Mouse (Mus musculus) cerebellum, postnatal 10 days (tissue): ENCODE measurements around the gene Klrb1.
"Not testable (repeated sequence)": the region's sequence is repeated elsewhere in the genome, so short reads cannot be mapped to it uniquely, and the experiment has no call there.

Source experiments
- DNase-seq, 2 experiments: peaks; one replicate each; pipeline ENCODE4 v3.0.0; 2021; ENCODE audit warnings: mixed read lengths in 2 of 2

Klrb1 gene

GRCm38 (mm10) chr6:128722959-128723358, at the start of gene Klrb1:
Gene Klrb1, minus strand, starts transcription at chr6:128723059.
- no peak for DNase-seq

GRCm38 (mm10) chr6:128769481-128770253, 46.8 kb upstream of the Klrb1 start:
- no peak for DNase-seq

DNA sequence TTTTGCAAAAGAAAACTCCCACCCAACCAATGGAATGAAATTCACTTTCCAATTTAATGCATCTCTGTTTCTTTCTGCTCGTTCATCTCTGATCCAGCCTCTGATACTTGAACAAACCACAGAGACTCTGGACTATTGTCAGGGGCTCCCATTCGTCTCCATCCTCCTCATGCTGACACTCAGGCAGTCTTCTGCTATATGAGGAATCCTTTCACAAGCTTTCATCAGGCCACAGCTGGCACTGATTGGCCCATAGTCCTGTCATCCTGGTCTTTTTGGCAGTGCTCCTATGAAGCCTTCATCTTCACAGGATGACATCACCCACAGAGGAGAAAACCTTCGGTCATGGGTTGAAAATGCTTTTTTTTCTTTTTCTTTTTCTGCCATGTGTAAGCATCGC, 45.2 kb upstream of the Klrb1 start:
- DNase-seq = no peak

GRCm38 (mm10) chr6:128766486-128767254, 43.8 kb upstream of the Klrb1 start:
- peak; percentile 71 to 74 for DNase-seq

DNA sequence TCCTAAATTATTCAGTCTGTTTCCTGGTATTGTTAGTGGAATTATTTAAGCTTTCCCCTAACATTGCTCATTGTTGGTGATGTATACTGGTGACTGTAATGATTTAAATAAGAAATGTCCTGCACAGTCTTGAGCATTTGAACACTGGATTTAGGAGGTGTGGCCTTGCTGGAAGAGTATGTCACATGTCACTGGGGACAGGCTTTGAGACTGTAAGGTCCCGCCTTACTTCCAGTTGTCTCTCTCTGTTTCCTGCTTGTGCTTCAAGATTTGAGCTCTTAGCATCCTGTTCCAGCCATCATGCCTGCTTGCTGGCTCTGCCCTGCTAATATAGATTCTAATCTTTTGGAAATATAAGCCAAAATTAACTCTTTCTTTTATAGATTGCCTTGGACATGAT, 42.4 kb upstream of the Klrb1 start:
- no peak for DNase-seq

- peak; percentile 54 to 61 for DNase-seq
These were observed 41.7 kb upstream of the Klrb1 start for GRCm38 (mm10) chr6:128764598-128764997.

DNA sequence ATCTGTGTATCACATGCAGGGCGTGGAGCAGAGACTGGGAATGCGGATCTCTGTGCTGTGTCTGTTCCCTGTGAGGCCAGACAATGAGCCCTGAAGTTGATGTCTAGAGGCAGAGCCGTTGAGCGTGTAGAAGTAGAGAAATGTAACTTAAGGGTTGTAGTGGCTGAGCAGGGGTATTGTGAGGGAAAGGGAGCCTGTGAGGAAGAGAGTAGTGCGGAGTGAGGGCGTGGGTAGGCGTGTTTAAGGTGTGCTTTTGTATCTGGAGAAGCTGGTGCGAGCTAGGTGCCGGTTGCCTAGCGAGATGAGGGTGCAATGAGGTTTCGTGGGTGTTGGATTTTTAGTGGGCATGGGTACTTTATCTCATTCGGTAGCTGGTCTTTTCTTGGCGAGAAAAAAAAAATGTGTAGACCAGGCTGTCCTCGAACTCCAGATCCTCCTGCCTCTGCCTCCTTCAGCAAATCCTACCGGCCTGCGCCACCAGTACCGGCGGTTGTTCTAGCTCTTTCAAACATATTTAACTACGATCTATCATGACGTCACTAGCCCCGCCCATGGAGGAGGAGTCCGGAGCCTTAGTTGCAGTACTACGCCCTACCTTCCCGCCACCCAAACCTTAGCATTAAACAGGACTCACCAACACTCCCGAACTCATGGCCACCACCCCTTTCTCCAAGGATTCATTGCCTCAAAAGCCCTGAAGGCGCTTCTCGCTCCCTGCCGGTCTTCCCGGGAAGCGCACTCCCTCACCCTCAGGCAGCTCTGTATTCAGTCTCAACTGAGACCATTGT, 41.1 kb upstream of the Klrb1 start:
- DNase-seq = peak; percentile 94 to 95

DNA sequence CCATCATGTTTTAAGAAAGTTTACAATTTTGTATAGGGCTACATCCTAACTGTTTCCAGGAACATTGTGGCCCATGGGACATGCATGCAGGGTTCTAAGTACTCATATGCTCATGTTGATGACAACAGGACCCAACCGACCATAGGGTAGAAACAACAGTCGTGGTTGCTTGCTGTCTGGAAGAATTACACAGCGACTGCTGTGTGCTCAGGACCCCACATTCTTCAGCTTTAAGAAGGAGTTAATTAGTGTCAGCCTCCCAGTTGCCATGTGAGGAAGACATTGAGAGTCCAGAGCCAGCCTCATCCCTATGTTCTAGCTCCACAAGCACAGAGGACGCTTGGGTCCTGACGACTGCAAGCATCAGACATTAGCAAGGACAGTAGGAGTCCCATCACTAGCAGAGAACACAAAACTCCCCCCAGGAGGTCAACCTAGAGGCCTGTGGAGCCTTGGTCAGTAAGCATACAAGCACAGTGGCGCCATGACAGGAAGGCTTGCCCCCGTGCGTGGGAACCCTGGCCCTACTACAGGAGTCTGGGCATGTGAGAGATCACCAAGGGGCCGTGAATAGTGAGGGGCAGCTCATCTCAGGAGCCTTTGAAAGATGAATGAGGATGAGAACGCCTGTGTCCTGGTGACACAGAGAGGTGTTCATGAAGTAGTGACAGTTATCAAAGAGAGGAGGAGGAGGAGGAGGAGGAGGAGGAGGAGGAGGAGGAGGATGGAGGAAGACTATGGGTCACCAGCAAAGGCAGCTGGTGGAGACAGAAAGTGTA, 40.2 kb upstream of the Klrb1 start:
- peak; percentile 29 to 32 for DNase-seq

GRCm38 (mm10) chr6:128761144-128761540, 38.3 kb upstream of the Klrb1 start:
- no peak for DNase-seq

- DNase-seq = peak; percentile 87 to 95
These were observed 37.7 kb upstream of the Klrb1 start for GRCm38 (mm10) chr6:128760416-128761143.

- peak; percentile 95 to 98 for DNase-seq
These were observed 37.2 kb upstream of the Klrb1 start for GRCm38 (mm10) chr6:128760016-128760415.

DNA sequence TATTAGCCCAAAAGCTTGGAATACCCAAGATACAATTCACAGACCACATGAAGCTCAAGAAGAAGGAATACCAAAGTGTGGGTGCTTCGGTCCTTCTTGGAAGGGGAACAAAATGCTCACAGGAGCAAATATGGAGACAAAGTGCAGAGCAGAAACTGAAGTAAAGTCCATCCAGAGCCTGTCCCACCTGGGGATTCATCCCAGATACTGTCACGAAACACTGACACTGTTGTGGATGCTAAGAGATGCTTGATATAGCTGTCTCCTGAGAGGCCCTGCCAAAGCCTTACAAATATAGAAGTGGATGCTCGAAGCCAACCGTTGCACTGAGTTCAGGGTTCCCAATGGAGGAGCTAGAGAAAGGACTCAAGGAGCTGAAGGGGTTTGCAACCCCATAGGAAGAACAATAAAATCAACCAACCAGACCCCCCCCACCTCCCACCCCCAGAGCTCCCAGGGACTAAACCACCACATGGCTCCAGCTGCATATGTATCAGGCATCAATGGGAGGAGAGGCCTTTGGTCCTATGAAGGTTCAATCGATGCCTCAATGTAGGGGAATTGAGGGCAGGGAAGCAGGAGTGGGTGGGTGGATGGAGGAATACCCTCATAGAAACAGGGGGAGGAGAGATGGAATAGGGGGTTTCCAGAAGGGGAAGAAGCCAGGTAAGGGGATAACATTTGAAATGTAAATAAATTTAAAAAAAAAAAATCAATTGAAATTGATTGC, 36.5 kb upstream of the Klrb1 start:
- DNase-seq = peak in 1 of 2 experiments; percentile 15

DNA sequence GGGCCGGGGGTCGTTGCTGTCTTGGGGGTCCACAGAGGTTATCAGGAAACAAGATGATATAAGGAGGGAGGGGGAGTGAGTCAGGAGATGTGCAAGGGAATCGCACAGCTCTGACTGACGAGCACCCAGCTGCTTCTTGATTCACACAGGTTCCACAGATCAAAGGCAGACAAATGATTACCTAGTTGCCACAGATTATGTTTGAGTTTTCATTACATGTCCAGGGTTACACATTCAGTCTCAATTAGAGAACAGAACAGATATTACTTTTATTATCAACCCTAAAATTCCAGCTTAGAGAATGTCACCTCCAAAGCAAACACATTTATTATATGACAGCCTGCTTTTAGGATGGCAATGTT, 32.5 kb upstream of the Klrb1 start:
- not testable (repeated sequence) for DNase-seq

- peak in 1 of 2 experiments; percentile 11 for DNase-seq
These were observed 32.0 kb upstream of the Klrb1 start for GRCm38 (mm10) chr6:128754748-128755401.

GRCm38 (mm10) chr6:128754265-128754664, 31.4 kb upstream of the Klrb1 start:
- DNase-seq = peak; percentile 19 to 39

DNA sequence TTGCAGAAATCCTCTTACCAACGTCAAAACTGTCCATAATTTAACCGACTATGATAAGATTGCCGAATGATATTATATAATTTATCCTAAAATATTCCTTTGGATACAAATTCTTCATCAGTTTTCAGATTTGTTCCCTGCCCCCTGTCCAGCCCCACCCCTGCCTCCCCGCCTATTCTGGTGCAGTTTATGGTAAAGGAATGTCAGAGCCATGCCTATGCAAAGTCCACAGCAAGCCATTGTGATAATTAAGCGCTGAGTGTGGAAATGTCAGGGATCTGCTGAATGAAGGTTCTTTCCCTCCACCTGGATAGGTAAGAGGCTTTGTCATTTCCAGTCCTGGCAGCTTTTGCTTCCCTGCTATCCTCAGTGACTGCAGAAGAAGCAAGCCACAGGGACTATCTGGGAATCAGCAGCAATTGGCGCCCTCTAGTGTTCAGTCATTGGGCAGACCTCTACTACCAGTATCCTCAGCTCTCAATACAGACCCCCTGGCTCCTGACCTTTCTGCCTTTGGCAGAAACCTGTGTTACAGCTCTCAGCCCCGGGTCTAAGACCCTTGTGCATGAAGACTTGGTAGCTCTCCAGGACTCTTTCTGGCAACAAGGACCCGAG, 30.9 kb upstream of the Klrb1 start:
- DNase-seq = peak; percentile 93 to 96

DNA sequence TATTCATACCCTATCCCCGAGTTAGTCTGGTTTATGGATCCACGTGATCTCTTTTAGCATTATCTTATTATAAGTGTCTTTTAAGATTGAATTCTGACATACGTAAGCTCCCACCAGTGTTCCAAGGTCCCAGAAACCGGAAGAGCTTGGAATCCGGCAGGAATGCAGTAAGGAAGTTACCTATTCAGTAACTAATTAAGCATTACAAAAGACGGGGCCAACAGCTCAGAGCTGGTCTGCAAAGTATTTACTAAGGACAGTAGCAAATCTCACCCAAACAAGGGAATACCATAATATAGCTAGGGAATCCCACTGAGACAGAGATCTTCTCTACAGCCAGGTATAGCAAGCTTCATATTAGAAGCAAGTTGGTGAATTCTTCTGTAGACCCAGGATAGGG, 24.1 kb upstream of the Klrb1 start:
- DNase-seq = not testable (repeated sequence)

GRCm38 (mm10) chr6:128737445-128737844, 14.6 kb upstream of the Klrb1 start:
- no peak for DNase-seq

- DNase-seq = peak; percentile 34 to 42
These were observed 13.2 kb upstream of the Klrb1 start for GRCm38 (mm10) chr6:128736100-128736499.

- no peak for DNase-seq
These were observed 12.0 kb upstream of the Klrb1 start for GRCm38 (mm10) chr6:128734896-128735295.
